Mouse (Mus musculus) right cerebral cortex, adult 18-20 months (tissue): Measurements from ENCODE around the gene Mfng.
A peak's percentile ranks its signal among the peaks of the same experiment; 100 is the strongest.

Source experiments
- DNase-seq: peaks from one replicate; pipeline ENCODE4 v3.0.0; 2022; ENCODE audit warnings: mixed read lengths

Mfng gene

GRCm38 (mm10) chr15:78712335-78713258 lies 60.7 kb downstream of the Mfng start:
- DNase-seq = peak; percentile 79

DNA sequence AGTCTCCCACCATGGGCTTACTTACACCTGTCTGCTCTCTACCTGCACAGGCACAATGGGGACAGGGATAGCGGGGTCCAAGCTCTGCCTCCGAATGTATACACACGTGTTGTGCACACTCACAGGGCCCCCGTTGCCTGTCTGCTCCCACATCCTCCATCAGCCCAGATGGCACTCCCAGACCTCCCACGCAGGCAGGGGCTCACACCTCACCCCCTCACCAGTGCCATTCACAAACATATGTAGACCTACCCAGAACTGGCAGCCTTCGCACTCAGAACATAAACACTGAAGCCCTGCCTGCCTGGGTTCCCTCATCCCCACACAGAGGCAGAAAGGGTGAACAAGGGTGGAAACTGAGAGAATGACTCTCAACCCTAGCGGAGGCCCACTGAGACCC lies 61.3 kb downstream of the Mfng start:
- peak; percentile 88 for DNase-seq

DNA sequence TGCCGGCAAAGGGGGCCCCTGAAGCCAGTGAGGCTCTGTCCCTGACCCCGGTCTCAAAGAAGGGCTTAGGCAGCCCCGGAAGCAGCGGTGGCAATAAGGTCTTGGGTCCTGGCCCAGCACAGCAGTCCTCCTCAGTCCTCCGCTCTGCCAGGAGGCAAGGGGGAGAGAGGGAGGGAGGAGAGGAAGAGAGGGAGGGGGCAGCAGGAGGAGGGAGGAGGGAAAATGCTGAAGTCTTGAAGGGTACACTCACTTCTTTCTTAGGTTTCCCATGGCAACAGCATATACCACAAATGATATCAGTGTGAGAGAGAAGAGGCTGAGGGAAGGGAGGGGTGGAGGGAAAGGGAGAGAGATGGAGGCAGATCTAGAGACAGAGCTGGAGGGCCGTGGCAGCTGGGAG lies 62.6 kb downstream of the Mfng start:
- peak; percentile 79 for DNase-seq

- peak; percentile 83 for DNase-seq
Observed at GRCm38 (mm10) chr15:78709767-78710166, 63.5 kb downstream of the Mfng start.

DNA sequence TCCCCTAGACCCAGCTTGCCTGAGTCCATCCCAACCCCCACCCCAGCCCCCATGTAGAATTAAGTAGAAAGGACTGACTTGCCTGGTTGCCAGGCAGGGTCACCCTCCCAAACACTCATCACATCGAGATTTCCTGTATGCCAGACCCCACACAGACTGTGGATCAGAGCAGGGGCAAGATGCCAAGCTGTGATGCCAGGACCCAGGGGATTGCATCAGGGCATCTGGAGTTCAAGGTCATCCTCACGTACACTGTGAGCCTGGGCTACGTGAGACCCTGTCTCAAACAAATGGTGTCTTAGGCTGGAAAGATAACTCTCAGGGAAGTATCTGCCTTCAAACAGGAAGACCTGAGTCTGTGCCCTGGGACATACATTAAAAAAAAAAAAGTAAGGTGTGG lies 66.6 kb downstream of the Mfng start:
- no peak for DNase-seq
